In the genomic region with DNA sequence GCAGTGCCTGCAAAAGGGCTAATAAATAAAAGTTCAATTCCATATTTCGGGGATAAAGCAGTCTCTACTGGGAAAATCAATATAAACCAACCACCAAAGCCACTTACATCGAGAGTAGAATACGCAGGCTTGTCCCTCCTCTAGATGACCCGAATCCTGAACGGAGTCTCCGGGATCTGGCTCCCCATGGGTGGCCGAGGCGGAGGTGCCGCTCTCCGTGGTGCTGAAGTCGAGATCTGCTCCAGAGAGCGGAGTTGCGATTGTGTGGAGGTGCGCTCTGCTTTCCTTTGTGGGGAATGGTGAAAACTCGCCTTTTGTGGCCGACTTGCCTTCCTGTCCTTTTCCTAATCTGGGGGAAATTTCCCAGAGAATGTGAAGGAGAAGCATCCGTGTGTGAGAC, we compare ENCODE assay signal across 10 mouse cellular contexts. TPM values are rescaled to one million over a fixed set of nuclear protein-coding genes. Genes with fewer than 3 reads are reported as not detected.
DNase-seq lines count a peak whose midpoint lies in the region; ATAC-seq and TF ChIP-seq lines count a peak whose summit lies in the region.
"Had no signal": no experiment of that assay in that cellular context is flagged by ENCODE, and none has a peak within 500 bp of the region (broad histone marks: within the 10 kb centered on the region; RNA-seq: fewer than 3 reads in every experiment).

No protein-coding gene starts in this region.

- DNase-seq in kidney, adult 18-20 months = peak; percentile 39
- peak; percentile 57 for DNase-seq in R1 (ENCODE audit: low read depth, low spot score)
- peak; percentile 69 to 85 for DNase-seq in heart, postnatal 14 days
- peak; percentile 2 for DNase-seq in liver, embryonic 13.5 days

- no peak overlapping the region for H3K27ac ChIP-seq in kidney, embryonic 16.5 days (ENCODE audit: low read length)
- no peak overlapping the region for H3K27ac ChIP-seq in cortical plate, adult 2 months (ENCODE audit: insufficient read depth, low read length)
- H3K27ac ChIP-seq in liver, embryonic 13.5 days = no peak overlapping the region
- H3K27ac ChIP-seq in neural tube, embryonic 15.5 days (replicated peaks) = peak overlapping the region; percentile 51; the same call in 1 of the 2 replicates

- no peaks in the 10 kb centered on the region for H3K4me1 ChIP-seq in kidney, embryonic 16.5 days (ENCODE audit: insufficient read depth, low read length)
- no peaks in the 10 kb centered on the region for H3K4me1 ChIP-seq in cortical plate, adult 2 months (ENCODE audit: control insufficient read depth, insufficient read depth, low read length)
- no peaks in the 10 kb centered on the region for H3K4me1 ChIP-seq in liver, embryonic 13.5 days (replicated peaks)
- H3K4me1 ChIP-seq in neural tube, embryonic 15.5 days = peaks cover 4% of the 10 kb centered on the region; the same call in 1 of the 2 replicates

- no peak for TF ChIP-seq POLR2A in cortical plate, adult 2 months (IDR thresholded peaks at IDR 0.05; ENCODE audit: extremely low read depth, insufficient read depth, low read length)

- no peaks in the 10 kb centered on the region for H3K9me3 ChIP-seq in kidney, embryonic 16.5 days (ENCODE audit: low read length)
- H3K9me3 ChIP-seq in liver, embryonic 13.5 days (replicated peaks) = no peaks in the 10 kb centered on the region
- no peaks in the 10 kb centered on the region for H3K9me3 ChIP-seq in neural tube, embryonic 15.5 days (replicated peaks)

- H3K36me3 ChIP-seq in kidney, embryonic 16.5 days (ENCODE audit: insufficient read depth, low read length) = no peaks in the 10 kb centered on the region
- H3K36me3 ChIP-seq in liver, embryonic 13.5 days = no peaks in the 10 kb centered on the region
- no peaks in the 10 kb centered on the region for H3K36me3 ChIP-seq in neural tube, embryonic 15.5 days

- H3K27me3 ChIP-seq in kidney, embryonic 16.5 days (ENCODE audit: insufficient read depth, low read length) = peaks cover 3% of the 10 kb centered on the region
- H3K27me3 ChIP-seq in liver, embryonic 13.5 days = no peaks in the 10 kb centered on the region
- H3K27me3 ChIP-seq in neural tube, embryonic 15.5 days (replicated peaks) = no peaks in the 10 kb centered on the region
- H3K27me3 ChIP-seq: Patski had no signal

- no peak for ATAC-seq in kidney, embryonic 16.5 days (ENCODE audit: low FRiP score, low TSS enrichment)
- no peak for ATAC-seq in liver, embryonic 13.5 days (ENCODE audit: low read depth)
- no peak for ATAC-seq in neural tube, embryonic 15.5 days (ENCODE audit: low FRiP score)
- no peak for ATAC-seq in activated CD4-positive, CD25-positive, alpha-beta regulatory T cell, adult 4 months
- ATAC-seq: Patski had no signal

- 3% methylated on average over 17 of the region's 17 CpGs for WGBS in kidney, embryonic 16.5 days
- 8% methylated on average over 17 of the region's 17 CpGs for WGBS in liver, embryonic 13.5 days (ENCODE audit: insufficient replicate concordance)
- 4% methylated on average over 17 of the region's 17 CpGs for WGBS in neural tube, embryonic 15.5 days

- H3K4me2 ChIP-seq in kidney, embryonic 16.5 days (replicated peaks; ENCODE audit: low read depth, low read length) = no peak overlapping the region
- no peak overlapping the region for H3K4me2 ChIP-seq in liver, embryonic 13.5 days
- H3K4me2 ChIP-seq in neural tube, embryonic 15.5 days = peak overlapping the region; percentile 57

- intact Hi-C loops in heart, postnatal 14 days (cut with DNase I) = no loop called here

- no peak overlapping the region for H3K4me3 ChIP-seq in kidney, embryonic 16.5 days (ENCODE audit: low read length)
- peak overlapping the region; percentile 20; the same call in 1 of the 2 replicates for H3K4me3 ChIP-seq in cortical plate, adult 2 months (ENCODE audit: insufficient read depth, low read length)
- H3K4me3 ChIP-seq in liver, embryonic 13.5 days (replicated peaks) = no peak overlapping the region
- peak overlapping the region; percentile 41 for H3K4me3 ChIP-seq in neural tube, embryonic 15.5 days (replicated peaks)

- no peak overlapping the region for H3K9ac ChIP-seq in kidney, embryonic 16.5 days (replicated peaks; ENCODE audit: low read length)
- H3K9ac ChIP-seq in liver, embryonic 13.5 days = no peak overlapping the region
- H3K9ac ChIP-seq in neural tube, embryonic 15.5 days (replicated peaks) = peak overlapping the region; percentile 42

- TF ChIP-seq CTCF in cortical plate, adult 2 months (IDR thresholded peaks at IDR 0.05; ENCODE audit: extremely low read depth, insufficient read depth, low read length) = no peak

RNA-seq across cellular contexts. Expression of a gene that starts 0.4 kb away (rescaled TPM):
- polyA plus RNA-seq in kidney, embryonic 16.5 days (2015; fragmentation: Nextera tagmentation; extraction: Ambion mirVana) = 0.09 and 0.17 TPM in 2 replicates
- polyA plus RNA-seq in cortical plate, adult 2 months (2012; rRNA removed) = 1.0 and 1.5 TPM in 2 replicates
- not detected for total RNA-seq in heart, postnatal 14 days (2021)
- not detected in 2 replicates for polyA plus RNA-seq in liver, embryonic 13.5 days (2015; fragmentation: Nextera tagmentation; extraction: Ambion mirVana)
- polyA plus RNA-seq in neural tube, embryonic 15.5 days (2015; fragmentation: Nextera tagmentation; extraction: Ambion mirVana) = 3.3 and 3.7 TPM in 2 replicates
- polyA plus RNA-seq in activated CD4-positive, CD25-positive, alpha-beta regulatory T cell, adult 4 months (2017; shearing (Covaris generic)) = under 1 TPM in 1 of 2 experiments, not detected in 1; 0.12 TPM
- polyA plus RNA-seq: heart, embryonic 14.5 days; Patski had no signal

Comparison
In these comparisons a context has a peak if more than half of its experiments do, and no peak if none do; other contexts are left out.
1. DNase-seq: peak in every context shown above with its lines; median percentile 77 in heart, postnatal 14 days; 57 in R1; 39 in kidney, adult 18-20 months; 2 in liver, embryonic 13.5 days.
2. H3K4me3 ChIP-seq: peak in cortical plate, adult 2 months (single experiment) and neural tube, embryonic 15.5 days (single experiment); none in kidney, embryonic 16.5 days (single experiment) and liver, embryonic 13.5 days (single experiment).